Mouse (Mus musculus): ENCODE measurements around the gene Fgfbp1. TPM values are rescaled to one million over a fixed set of nuclear protein-coding genes. Genes with fewer than 3 reads are reported as not detected.

Gene Fgfbp1
- under 1 TPM; 0.27 to 0.66 TPM for total RNA-seq (2021)

DNA sequence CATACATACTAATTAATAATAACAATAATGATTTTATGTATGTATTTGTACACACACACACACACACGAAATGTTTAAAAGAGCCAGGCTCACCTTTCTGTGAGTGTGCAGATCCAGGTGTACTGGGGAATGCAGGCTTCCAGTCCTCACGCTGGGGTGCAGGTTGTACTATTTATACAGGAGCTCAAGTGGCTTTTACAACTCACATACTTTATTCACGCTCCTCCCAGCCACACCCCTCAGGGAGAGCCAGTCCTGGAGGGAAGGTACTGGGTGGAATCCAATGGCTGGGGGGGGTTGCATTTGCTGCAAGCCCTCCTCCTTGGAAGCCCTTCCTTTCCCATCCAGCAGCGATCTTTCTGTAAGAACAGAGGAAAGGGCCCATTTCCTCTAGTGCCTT is at the start of gene Fgfbp1:
Gene Fgfbp1, minus strand, starts transcription at position 160 of the 400 bp plus-strand sequence.
- no peak for DNase-seq

- no peak for DNase-seq
Measured at GRCm38 (mm10) chr5:43998295-43998989, 16.9 kb upstream of the Fgfbp1 start.

GRCm38 (mm10) chr5:43997626-43998025 is 16.0 kb upstream of the Fgfbp1 start:
- no peak for DNase-seq

DNA sequence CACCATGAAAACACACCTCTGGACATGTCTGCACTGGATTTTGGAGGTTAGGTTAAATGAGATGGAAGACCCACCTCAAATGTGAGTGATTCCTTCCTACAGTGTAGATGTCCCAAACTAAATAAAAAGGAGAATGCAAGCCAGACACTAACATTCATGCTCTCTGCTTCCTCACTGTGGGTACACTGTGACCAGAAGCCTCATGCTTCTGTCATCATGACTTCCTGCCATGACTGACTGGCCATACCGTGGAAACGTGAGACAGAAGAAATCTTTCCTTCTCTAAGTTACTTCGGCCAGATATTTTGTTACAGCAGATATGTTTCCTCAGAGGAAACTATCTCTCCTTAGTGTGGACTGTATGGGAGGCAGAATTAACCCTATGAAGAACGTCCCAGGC is 14.6 kb upstream of the Fgfbp1 start:
- DNase-seq, result no peak

GRCm38 (mm10) chr5:43994981-43995380 is 13.4 kb upstream of the Fgfbp1 start:
- DNase-seq, result no peak

GRCm38 (mm10) chr5:43990316-43990715 is 8.7 kb upstream of the Fgfbp1 start:
- peak; percentile 6 to 19 for DNase-seq

- no peak for DNase-seq
Measured at GRCm38 (mm10) chr5:43989017-43989416, 7.4 kb upstream of the Fgfbp1 start.

DNA sequence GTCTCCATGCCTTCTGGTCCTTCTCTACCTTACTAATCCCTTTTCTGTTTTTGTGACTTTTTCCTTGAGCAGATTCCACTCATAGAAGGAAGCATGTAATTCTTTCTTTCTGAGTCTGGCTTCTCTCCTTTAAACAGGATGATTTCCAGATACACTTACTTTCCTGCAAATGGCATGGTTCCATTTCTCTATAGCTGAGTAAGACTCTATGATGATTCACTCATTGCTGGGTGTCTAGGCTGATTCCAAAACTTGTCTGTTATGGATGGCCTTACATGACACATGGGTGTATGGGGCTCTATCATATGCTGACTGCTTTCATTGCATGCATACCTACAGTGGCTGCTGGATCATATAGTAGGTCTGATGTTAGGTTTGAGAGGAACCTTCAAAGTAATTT is 4.6 kb upstream of the Fgfbp1 start:
- DNase-seq, result no peak

GRCm38 (mm10) chr5:43982896-43983295 is 1.3 kb upstream of the Fgfbp1 start:
- no peak for DNase-seq

- DNase-seq, result no peak
Measured at GRCm38 (mm10) chr5:43980397-43980796, 1.2 kb downstream of the Fgfbp1 start.

GRCm38 (mm10) chr5:43976821-43977561 is 4.6 kb downstream of the Fgfbp1 start:
- DNase-seq, result no peak

- DNase-seq, result no peak
Measured at GRCm38 (mm10) chr5:43974166-43974565, 7.4 kb downstream of the Fgfbp1 start.

- DNase-seq, result no peak
Measured at GRCm38 (mm10) chr5:43971156-43971555, 10.4 kb downstream of the Fgfbp1 start.

GRCm38 (mm10) chr5:43970532-43970931 is 11.0 kb downstream of the Fgfbp1 start:
- DNase-seq, result no peak

- no peak for DNase-seq
Measured at GRCm38 (mm10) chr5:43968634-43969033, 12.9 kb downstream of the Fgfbp1 start.

DNA sequence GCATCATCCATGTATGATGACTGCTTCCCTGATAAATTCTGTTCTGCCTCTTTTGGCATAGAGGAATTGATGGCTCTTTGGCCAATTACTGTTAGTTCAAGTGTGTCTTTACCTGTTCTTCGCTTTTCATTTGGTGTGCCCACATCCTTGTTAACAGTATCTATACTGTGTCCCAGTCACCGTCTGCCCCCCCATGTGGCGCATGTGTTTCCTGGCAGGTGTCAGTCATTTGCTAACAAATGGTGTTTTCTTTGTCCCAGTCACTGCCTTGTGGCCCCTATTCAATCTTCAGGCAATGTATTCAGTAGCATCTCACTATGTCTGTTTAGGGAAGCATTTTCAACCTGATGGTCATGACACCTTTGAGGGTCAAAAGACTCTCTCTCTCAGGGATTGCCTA is 20.5 kb downstream of the Fgfbp1 start:
- no peak for DNase-seq

DNA sequence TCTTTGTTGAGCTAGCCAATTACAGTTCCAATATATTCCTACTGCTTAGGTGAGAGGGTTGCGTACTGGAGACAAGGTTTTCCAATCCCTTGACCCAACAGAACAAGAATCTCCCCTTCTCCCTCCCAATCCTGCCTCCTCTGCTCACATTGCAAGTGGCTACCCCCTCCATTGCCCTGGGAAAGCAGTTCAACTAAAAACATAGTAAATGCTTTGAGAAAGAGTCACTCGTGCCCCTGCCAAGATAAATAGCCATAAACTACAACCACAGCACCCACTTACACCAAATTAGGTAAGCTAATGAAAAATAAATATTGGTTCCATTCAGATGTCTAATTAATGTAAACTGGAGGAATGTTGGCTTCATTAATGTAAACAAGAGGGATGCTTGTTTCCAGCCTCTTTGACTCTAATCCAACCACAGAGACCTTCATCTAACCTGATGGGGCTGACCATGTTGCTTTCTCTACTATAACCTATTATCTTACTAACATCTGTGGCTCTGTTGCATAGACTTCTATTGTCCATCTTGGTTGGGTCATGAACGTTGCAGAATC is 21.6 kb downstream of the Fgfbp1 start:
- no peak for DNase-seq

DNA sequence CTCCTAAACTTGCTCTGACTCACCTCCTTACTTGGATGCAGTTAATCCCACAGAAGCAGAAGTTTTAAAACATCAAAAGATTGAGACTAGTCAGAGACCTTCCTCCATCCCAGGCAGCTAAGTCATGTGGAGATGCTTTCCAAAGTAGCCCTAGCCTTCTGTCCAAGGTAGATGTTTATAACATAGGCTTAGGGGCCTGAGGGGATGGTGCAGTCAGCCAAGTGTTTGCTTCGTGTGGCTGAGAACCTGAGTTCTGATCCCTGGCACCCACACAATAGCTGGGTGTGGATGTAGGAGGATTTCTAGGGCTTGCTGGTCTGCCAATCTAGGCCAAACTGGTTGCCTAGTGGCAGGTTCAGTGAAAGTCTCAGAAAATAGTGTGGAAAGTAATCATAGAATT is 28.3 kb downstream of the Fgfbp1 start:
- DNase-seq, result no peak

GRCm38 (mm10) chr5:43948748-43949275 is 32.8 kb downstream of the Fgfbp1 start:
- DNase-seq, result no peak

- peak in 1 of 2 experiments; percentile 2 for DNase-seq
Measured at GRCm38 (mm10) chr5:43948111-43948743, 33.4 kb downstream of the Fgfbp1 start.

DNA sequence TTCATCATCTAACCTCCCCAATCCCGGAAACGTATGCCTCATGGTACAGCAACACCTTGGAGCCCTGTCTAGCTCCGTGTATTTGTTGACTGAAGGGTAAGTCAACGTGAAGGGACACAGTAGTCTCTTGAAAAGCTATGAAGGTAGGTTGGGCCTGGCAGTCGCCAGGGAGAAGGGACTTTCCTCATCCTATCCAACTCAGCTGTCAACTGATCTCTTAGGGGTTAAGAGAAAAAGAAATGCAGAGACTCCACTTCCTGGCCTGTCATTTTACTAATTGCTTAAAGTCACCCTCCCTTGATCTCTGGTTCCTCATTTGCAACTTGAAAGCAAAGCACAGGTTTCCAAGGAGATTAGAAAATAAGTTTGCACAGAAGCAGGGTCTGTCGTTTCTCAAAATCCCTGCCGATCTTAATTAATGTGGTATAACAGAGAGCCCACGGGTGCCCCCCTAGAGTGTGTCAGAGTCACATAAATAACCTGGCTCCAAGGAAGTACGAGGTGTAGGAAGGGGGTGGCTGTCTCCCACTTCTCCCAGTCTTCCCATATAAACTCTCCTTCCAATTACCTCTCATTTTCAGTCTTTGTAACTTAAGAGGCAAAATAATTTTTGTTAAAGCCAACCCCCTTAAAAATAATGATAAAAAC is 34.1 kb downstream of the Fgfbp1 start:
- DNase-seq, result no peak

DNA sequence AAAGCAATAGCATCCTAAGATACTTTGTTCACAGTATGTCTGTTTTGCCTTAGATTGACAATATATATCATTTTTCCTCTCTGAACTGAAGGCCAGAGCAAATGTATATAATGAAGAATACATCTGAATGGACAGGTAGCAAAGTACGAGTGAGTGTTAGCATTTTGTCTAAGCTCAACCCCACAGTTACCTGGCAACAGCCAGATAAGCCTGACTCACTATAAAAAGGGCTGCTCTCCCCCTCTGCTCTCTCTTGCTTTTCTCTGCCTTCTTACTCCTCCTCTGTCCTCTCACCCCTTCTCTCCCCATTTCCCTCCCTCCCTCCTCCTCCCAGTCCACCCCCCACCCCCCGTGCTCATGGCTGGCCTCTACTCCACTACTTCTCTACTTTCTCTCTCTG is 48.3 kb downstream of the Fgfbp1 start:
- DNase-seq, result no peak

Data from layer of hippocampus, postnatal 36 days (tissue).